In the genomic region with DNA sequence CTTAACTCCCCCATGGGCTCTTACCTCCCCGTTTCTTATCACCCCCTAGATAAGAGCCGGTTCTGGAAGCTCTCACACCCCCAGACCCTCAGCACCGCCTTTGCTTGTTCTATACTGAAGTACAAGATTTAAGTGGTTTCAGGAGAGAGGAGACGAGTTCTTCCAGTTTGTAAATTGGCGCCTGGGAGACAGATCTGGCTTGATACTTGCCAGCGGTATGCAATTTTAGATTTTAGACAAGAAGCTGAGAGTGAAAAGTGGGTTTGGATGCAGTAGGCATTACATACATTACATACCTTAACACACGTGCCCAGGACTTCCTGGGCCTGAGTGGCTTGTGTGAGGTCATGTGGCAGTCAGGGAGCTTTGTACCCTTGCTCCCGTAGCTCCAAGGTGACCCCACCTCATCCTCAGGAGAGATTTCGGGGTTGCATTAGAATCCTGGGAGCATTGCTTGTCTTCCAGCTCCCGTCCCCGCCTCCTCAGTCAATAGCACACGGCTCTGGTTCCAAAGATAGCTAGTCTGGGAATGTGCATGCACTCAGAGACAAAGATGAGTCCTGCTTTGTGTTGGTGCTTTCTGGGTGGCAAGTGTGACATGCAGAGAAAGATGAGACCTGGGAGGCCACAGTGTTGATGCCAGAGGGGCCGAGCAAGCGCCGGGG, we compare ENCODE assay signal across 17 mouse cellular contexts. TPM values are rescaled to one million over a fixed set of nuclear protein-coding genes. Genes with fewer than 3 reads are reported as not detected.
DNase-seq lines count a peak whose midpoint lies in the region; ATAC-seq and TF ChIP-seq lines count a peak whose summit lies in the region.
"Had no signal": no experiment of that assay in that cellular context is flagged by ENCODE, and none has a peak within 500 bp of the region (broad histone marks: within the 10 kb centered on the region; RNA-seq: fewer than 3 reads in every experiment).

No protein-coding gene starts in this region.

- TF ChIP-seq POLR2A in cerebellum, adult 2 months (IDR thresholded peaks at IDR 0.05; ENCODE audit: borderline replicate concordance, insufficient read depth, low read length), result no peak
- TF ChIP-seq POLR2A in lung, adult 2 months (IDR thresholded peaks at IDR 0.05; ENCODE audit: borderline replicate concordance, extremely low read depth, low read depth, low read length), result no peak

- no peak overlapping the region for H3K4me3 ChIP-seq in cerebellum, adult 2 months (replicated peaks; ENCODE audit: insufficient read depth, low read depth, low read length)
- no peak overlapping the region for H3K4me3 ChIP-seq in heart, embryonic 14.5 days (ENCODE audit: control insufficient read depth in 1 of 2, insufficient read depth in 1 of 2, low read depth in 1 of 2, low read length in 2 of 2)
- no peak overlapping the region for H3K4me3 ChIP-seq in lung, embryonic 15.5 days
- H3K4me3 ChIP-seq in lung, adult 2 months (replicated peaks; ENCODE audit: extremely low read depth, low read depth, low read length), result no peak overlapping the region
- no peak overlapping the region for H3K4me3 ChIP-seq in stomach, postnatal 0 days (ENCODE audit: low read depth, low read length)
- no peak overlapping the region for H3K4me3 ChIP-seq in hindbrain, embryonic 13.5 days
- H3K4me3 ChIP-seq: forebrain, embryonic 10.5 days; limb, embryonic 13.5 days; liver, embryonic 15.5 days; megakaryocyte, embryonic 14.5 days; neural tube, embryonic 13.5 days had no signal

- peaks cover 37% of the 10 kb centered on the region for H3K36me3 ChIP-seq in heart, embryonic 14.5 days (ENCODE audit: control insufficient read depth, insufficient read depth, low read length)
- no peaks in the 10 kb centered on the region for H3K36me3 ChIP-seq in lung, embryonic 15.5 days
- peaks cover 3% of the 10 kb centered on the region; the same call in 1 of the 2 replicates for H3K36me3 ChIP-seq in stomach, postnatal 0 days (ENCODE audit: control insufficient read depth, insufficient read depth, low read length)
- no peaks in the 10 kb centered on the region for H3K36me3 ChIP-seq in hindbrain, embryonic 13.5 days
- H3K36me3 ChIP-seq: forebrain, embryonic 10.5 days; limb, embryonic 13.5 days; liver, embryonic 15.5 days; neural tube, embryonic 13.5 days had no signal

- H3K27ac ChIP-seq in cerebellum, adult 2 months (ENCODE audit: insufficient read depth, low read length), result peak overlapping the region; percentile 70; the same call in 1 of the 2 replicates
- H3K27ac ChIP-seq in heart, embryonic 14.5 days (replicated peaks in 1 of 2; ENCODE audit: control insufficient read depth in 1 of 2, insufficient read depth in 1 of 2, low read depth in 2 of 2, low read length in 2 of 2), result peak overlapping the region; percentile 95 to 96
- peak overlapping the region; percentile 91 for H3K27ac ChIP-seq in lung, embryonic 15.5 days
- peak overlapping the region; percentile 79 for H3K27ac ChIP-seq in stomach, postnatal 0 days (replicated peaks)
- no peak overlapping the region for H3K27ac ChIP-seq in hindbrain, embryonic 13.5 days
- H3K27ac ChIP-seq: forebrain, embryonic 10.5 days; hindbrain, postnatal 0 days; limb, embryonic 13.5 days; liver, embryonic 15.5 days; neural tube, embryonic 13.5 days had no signal

- ATAC-seq in heart, embryonic 14.5 days (ENCODE audit: insufficient number of reproducible peaks, insufficient read depth, low FRiP score, low read depth), result no peak
- ATAC-seq in lung, embryonic 15.5 days (ENCODE audit: borderline replicate concordance, extremely low read depth, low FRiP score, low TSS enrichment), result peak; percentile 47
- no peak for ATAC-seq in stomach, postnatal 0 days (ENCODE audit: low FRiP score, low TSS enrichment)
- ATAC-seq in hindbrain, embryonic 13.5 days (ENCODE audit: low FRiP score), result no peak
- ATAC-seq: hindbrain, postnatal 0 days had no signal

- TF ChIP-seq CTCF in cerebellum, adult 2 months (IDR thresholded peaks at IDR 0.05; ENCODE audit: borderline replicate concordance, insufficient read depth, low read depth, low read length), result no peak
- TF ChIP-seq CTCF in lung, adult 2 months (IDR thresholded peaks at IDR 0.05; ENCODE audit: insufficient read depth, low read length), result no peak
- TF ChIP-seq CTCF in stomach, postnatal 0 days (IDR thresholded peaks at IDR 0.05; ENCODE audit: low read depth), result no peak

- TF ChIP-seq EP300 in stomach, postnatal 0 days (optimal IDR thresholded peaks at IDR 0.05), result no peak

- peak overlapping the region; percentile 26 for H3K4me2 ChIP-seq in heart, embryonic 14.5 days (ENCODE audit: low read length)
- no peak overlapping the region for H3K4me2 ChIP-seq in lung, embryonic 15.5 days
- no peak overlapping the region for H3K4me2 ChIP-seq in stomach, postnatal 0 days (replicated peaks; ENCODE audit: low read depth)
- H3K4me2 ChIP-seq in hindbrain, embryonic 13.5 days, result no peak overlapping the region
- H3K4me2 ChIP-seq: limb, embryonic 13.5 days; liver, embryonic 15.5 days; neural tube, embryonic 13.5 days had no signal

- peaks cover 78% of the 10 kb centered on the region for H3K4me1 ChIP-seq in cerebellum, adult 2 months (ENCODE audit: control insufficient read depth, insufficient read depth, low read length)
- peaks cover 80 to 97% of the 10 kb centered on the region in 2 experiments for H3K4me1 ChIP-seq in heart, embryonic 14.5 days (ENCODE audit: control insufficient read depth in 2 of 2, insufficient read depth in 2 of 2, low read length in 2 of 2)
- peaks cover 72% of the 10 kb centered on the region for H3K4me1 ChIP-seq in lung, embryonic 15.5 days
- H3K4me1 ChIP-seq in lung, adult 2 months (ENCODE audit: control insufficient read depth, insufficient read depth, low read length), result peaks cover 46% of the 10 kb centered on the region
- H3K4me1 ChIP-seq in stomach, postnatal 0 days (replicated peaks; ENCODE audit: control insufficient read depth, insufficient read depth), result peaks cover 8% of the 10 kb centered on the region; the same call in 1 of the 2 replicates
- peaks cover 30% of the 10 kb centered on the region for H3K4me1 ChIP-seq in hindbrain, embryonic 13.5 days (replicated peaks)
- H3K4me1 ChIP-seq: megakaryocyte, embryonic 14.5 days had no signal

- H3K9me3 ChIP-seq in heart, embryonic 14.5 days (ENCODE audit: control insufficient read depth, low read length), result no peaks in the 10 kb centered on the region
- H3K9me3 ChIP-seq in lung, embryonic 15.5 days, result no peaks in the 10 kb centered on the region
- H3K9me3 ChIP-seq in stomach, postnatal 0 days (ENCODE audit: control insufficient read depth, low read length), result no peaks in the 10 kb centered on the region
- H3K9me3 ChIP-seq in hindbrain, embryonic 13.5 days, result no peaks in the 10 kb centered on the region
- H3K9me3 ChIP-seq: forebrain, embryonic 10.5 days; limb, embryonic 13.5 days; liver, embryonic 15.5 days; megakaryocyte, embryonic 14.5 days; neural tube, embryonic 13.5 days had no signal

- H3K27me3 ChIP-seq in cerebellum, adult 2 months (ENCODE audit: control insufficient read depth, insufficient read depth, low read length), result no peaks in the 10 kb centered on the region
- no peaks in the 10 kb centered on the region for H3K27me3 ChIP-seq in heart, embryonic 14.5 days (ENCODE audit: control insufficient read depth, insufficient read depth, low read length)
- no peaks in the 10 kb centered on the region for H3K27me3 ChIP-seq in lung, embryonic 15.5 days
- no peaks in the 10 kb centered on the region for H3K27me3 ChIP-seq in stomach, postnatal 0 days (ENCODE audit: control insufficient read depth, insufficient read depth, low read length)
- no peaks in the 10 kb centered on the region for H3K27me3 ChIP-seq in hindbrain, embryonic 13.5 days
- H3K27me3 ChIP-seq: liver, embryonic 15.5 days; neural tube, embryonic 13.5 days had no signal

- no peak for DNase-seq in cerebellum, adult 2 months
- no peak for DNase-seq in cerebellum, postnatal 14 days
- no peak for DNase-seq in heart, postnatal 14 days
- DNase-seq in lung, adult 2 months, result no peak
- no peak for DNase-seq in stomach, postnatal 0 days (ENCODE audit: low spot score)
- DNase-seq: adrenal gland, adult 8-10 months; cerebellum, adult 8-10 months; gastrocnemius, postnatal 36 days had no signal

- intact Hi-C loops in heart, postnatal 14 days (cut with DNase I), result loop anchor here (5.0 kb wide), 1 partner anchor 37 kb away; no protein-coding TSS in a partner anchor

- H3K9ac ChIP-seq in heart, embryonic 14.5 days (ENCODE audit: low read length), result peak overlapping the region; percentile 62
- H3K9ac ChIP-seq in lung, embryonic 15.5 days, result no peak overlapping the region
- H3K9ac ChIP-seq in stomach, postnatal 0 days (ENCODE audit: low read length), result no peak overlapping the region
- no peak overlapping the region for H3K9ac ChIP-seq in hindbrain, embryonic 13.5 days
- H3K9ac ChIP-seq: limb, embryonic 13.5 days; liver, embryonic 15.5 days; neural tube, embryonic 13.5 days had no signal

- WGBS in cerebellum, adult 2 months, result 75% methylated on average over 15 of the region's 15 CpGs
- 19% methylated on average over 15 of the region's 15 CpGs for WGBS in heart, embryonic 14.5 days
- 45% methylated on average over 15 of the region's 15 CpGs for WGBS in lung, embryonic 15.5 days
- 56% methylated on average over 15 of the region's 15 CpGs for WGBS in lung, adult 2 months
- 56% methylated on average over 15 of the region's 15 CpGs for WGBS in stomach, postnatal 0 days
- WGBS in hindbrain, embryonic 13.5 days, result 91% methylated on average over 15 of the region's 15 CpGs

RNA-seq across cellular contexts. Expression of a gene that starts 43.2 kb away (rescaled TPM):
- polyA plus RNA-seq in cerebellum, adult 2 months (2012; rRNA removed), result 173 and 203 TPM in 2 replicates
- 140 and 146 TPM in 2 replicates for polyA plus RNA-seq in heart, embryonic 14.5 days (2014; fragmentation: Nextera tagmentation; extraction: Ambion mirVana)
- total RNA-seq in heart, postnatal 14 days (2021), result 100 to 1,000 TPM; 105 to 127 TPM
- 20.7 and 22.8 TPM in 2 replicates for polyA plus RNA-seq in lung, embryonic 15.5 days (2015; fragmentation: Nextera tagmentation; extraction: Ambion mirVana)
- 49.0 and 58.2 TPM in 2 replicates for polyA plus RNA-seq in lung, adult 2 months (2012; rRNA removed)
- polyA plus RNA-seq in stomach, postnatal 0 days (2015; fragmentation: Nextera tagmentation; extraction: Ambion mirVana), result 8.4 and 8.8 TPM in 2 replicates
- 1.5 and 1.9 TPM in 2 replicates for polyA plus RNA-seq in hindbrain, embryonic 13.5 days (2015; fragmentation: Nextera tagmentation; extraction: Ambion mirVana)
